Mouse (Mus musculus) forebrain, postnatal 0 days (tissue): ENCODE results near the gene Ccl25. TPM values are rescaled to one million over a fixed set of nuclear protein-coding genes. Genes with fewer than 3 reads are reported as not detected.
A peak's percentile ranks its signal among the peaks of the same experiment; 100 is the strongest.

ENCODE experiments used
- ATAC-seq: fragments of 200-750 bp; cut with Nextera tagmentation; 2 replicates; pipeline ENCODE4 v1.8.0; 2017; ENCODE audit warnings: mild to moderate bottlenecking, moderate library complexity
- DNase-seq: peaks from one replicate; pipeline ENCODE4 v3.0.0-alpha.2; 2015
- H3K27ac ChIP-seq: fragments of 300-500 bp; sonication (generic); 2 replicates; pipeline ENCODE4 v1.5.1; 2014; ENCODE audit warnings: low read depth, mild to moderate bottlenecking, antibody characterized with exemption, low read length, moderate library complexity, mixed read lengths
- H3K27me3 ChIP-seq: fragments of 300-500 bp; sonication (generic); 2 replicates; pipeline ENCODE4 v1.6.1; 2014; ENCODE audit warnings: mild to moderate bottlenecking, low read length, mixed read lengths; ENCODE audit not compliant: insufficient read depth
- H3K36me3 ChIP-seq: fragments of 300-500 bp; sonication (generic); 2 replicates; pipeline ENCODE4 v1.6.1; 2014; ENCODE audit warnings: mild to moderate bottlenecking, moderate library complexity; ENCODE audit not compliant: insufficient read depth
- H3K4me1 ChIP-seq: fragments of 300-500 bp; sonication (generic); 2 replicates; pipeline ENCODE4 v1.6.1; 2014; ENCODE audit warnings: antibody characterized with exemption; ENCODE audit not compliant: insufficient read depth
- H3K4me2 ChIP-seq: fragments of 300-500 bp; sonication (generic); 2 replicates; pipeline ENCODE4 v1.6.1; 2014; ENCODE audit warnings: low read depth, mild to moderate bottlenecking, moderate library complexity
- H3K4me3 ChIP-seq: fragments of 300-500 bp; sonication (generic); 2 replicates; pipeline ENCODE4 v1.5.1; 2014; ENCODE audit warnings: low read depth, low read length, mixed read lengths
- H3K9ac ChIP-seq: fragments of 300-500 bp; sonication (generic); 2 replicates; pipeline ENCODE4 v1.6.1; 2014; ENCODE audit warnings: mild to moderate bottlenecking
- H3K9me3 ChIP-seq: fragments of 300-500 bp; sonication (generic); 2 replicates; pipeline ENCODE4 v1.6.1; 2016; ENCODE audit warnings: low read length
- CTCF ChIP-seq: sonication (generic); IDR thresholded peaks from 2 replicates; pipeline ENCODE4 v1.5.1; 2016; ENCODE audit warnings: antibody characterized with exemption, control low read depth, low read depth
- WGBS: fragments of 180-500 bp; shearing (Covaris S2); extraction: QIAGEN DNeasy Blood & Tissue Kit; methylation state at CpG from one replicate; pipeline ENCODE4 v1.1.7; 2014; 5-methylcytosine and 5-hydroxymethylcytosine counted together
- polyA plus RNA-seq: library from polyadenylated mRNA; unstranded; fragments of >200 nt; fragmentation: Nextera tagmentation; extraction: Ambion mirVana; gene quantifications from 2 replicates; pipeline ENCODE4 v1.2.1, GENCODE M21; 2015
- total RNA-seq: library from RNA; depleted of rRNA; stranded (reverse); fragments of >200 nt; gene quantifications from 2 replicates; pipeline ENCODE4 v1.2.3, GENCODE M21; 2014; rRNA removed

The Ccl25 gene
- 9.9 and 11.8 TPM in 2 replicates for total RNA-seq
- polyA plus RNA-seq: 18.4 and 19.2 TPM in 2 replicates

DNA sequence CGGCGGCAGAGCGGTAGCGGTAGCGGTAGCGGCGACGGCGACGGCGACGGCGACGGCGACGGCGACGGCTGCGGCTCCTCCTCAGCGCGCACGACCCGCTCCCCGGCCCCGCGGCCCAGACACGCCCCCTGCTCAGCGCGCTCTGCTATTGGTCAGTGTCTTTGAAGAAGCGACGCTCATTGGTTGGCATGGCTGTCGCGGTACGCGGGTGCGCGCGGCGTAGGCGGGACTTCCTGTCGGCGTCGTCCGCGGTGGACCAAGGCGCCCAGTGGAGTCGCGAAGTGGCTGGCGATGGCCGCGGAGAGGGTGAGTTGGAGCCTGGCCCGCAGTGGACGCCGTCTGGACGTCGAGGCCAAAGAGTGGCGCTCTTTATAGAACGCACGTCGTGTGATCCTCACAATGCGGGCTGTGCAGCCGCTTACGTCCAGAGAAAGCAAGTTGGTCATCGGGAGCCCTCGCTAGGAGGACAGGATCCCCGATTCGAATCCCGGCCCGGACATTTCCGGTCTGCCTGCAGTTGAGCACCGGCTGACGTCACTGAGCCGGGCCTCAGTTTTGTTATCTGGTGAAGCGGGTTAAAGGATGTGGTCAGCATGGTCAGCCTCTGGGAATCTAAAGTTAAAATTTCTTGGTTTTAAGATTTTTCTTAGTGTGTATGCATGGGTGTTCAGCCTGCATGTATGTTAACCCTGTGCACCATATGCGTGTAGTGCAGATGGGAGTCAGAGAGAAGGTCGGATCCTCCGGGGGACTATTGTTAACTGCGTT lies at the start of gene Ccl25, which contains the start of gene Elavl1:
Gene Ccl25, plus strand, starts transcription at position 228 of the 768 bp plus-strand sequence.
Gene Elavl1, minus strand, starts transcription at position 431 of the 768 bp plus-strand sequence.
- H3K36me3 ChIP-seq: peaks cover 24% of the 10 kb centered on the region
- peak; percentile 99 for DNase-seq
- WGBS: 7% methylated on average over 77 of the region's 78 CpGs
- peaks cover 18% of the 10 kb centered on the region for H3K4me1 ChIP-seq
- peak within 1 kb of the TSS; percentile 76 for H3K4me2 ChIP-seq
- peak; percentile 99 for ATAC-seq
- peak within 1 kb of the TSS; percentile 75 for H3K4me3 ChIP-seq
- no peaks in the 10 kb centered on the region for H3K9me3 ChIP-seq
- 0 out of 2 replicates have a peak, but pooled peaks have one; percentile 10 for TF ChIP-seq CTCF
- peak within 1 kb of the TSS; percentile 88 for H3K9ac ChIP-seq
- no peaks in the 10 kb centered on the region for H3K27me3 ChIP-seq
- peak within 1 kb of the TSS; percentile 92 for H3K27ac ChIP-seq

DNA sequence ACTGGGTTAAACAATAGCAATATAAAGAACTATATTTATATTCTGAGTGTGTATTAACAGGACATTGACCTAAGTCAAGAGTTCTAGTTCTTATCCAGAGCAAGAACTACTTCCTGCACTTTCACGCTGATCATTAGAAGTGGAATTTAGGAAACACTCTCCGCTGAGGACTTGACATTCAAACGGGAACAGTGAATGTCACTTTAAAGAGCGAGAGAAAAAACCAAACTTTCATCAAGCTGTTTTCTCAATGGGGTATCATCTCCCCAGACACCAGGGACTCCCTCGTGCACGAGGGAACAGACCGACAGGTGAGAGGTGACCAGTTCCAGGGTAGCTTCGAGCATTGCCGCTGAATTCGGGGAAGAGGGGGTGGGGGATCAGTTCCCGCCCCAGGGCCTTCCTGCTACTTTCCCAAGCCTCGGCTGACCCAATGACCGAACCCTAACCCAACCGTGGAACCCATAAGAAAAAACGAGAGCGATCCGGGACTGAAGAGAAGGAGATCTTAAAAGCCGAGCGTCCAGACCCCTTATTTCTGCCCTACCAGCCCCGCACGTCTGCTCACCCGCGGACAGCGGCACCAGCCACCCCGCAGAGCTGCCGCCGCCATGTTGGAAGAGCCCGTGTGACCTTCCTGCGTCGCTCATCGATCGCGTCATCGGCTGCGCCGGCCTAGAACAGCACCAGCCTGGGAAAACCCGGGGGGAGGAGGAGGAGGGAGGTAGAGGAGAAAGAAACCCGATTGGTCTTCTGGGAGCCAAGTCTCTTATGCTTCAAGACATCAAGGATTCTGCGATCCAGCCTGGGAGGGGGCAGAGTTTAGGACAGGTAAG lies 49.5 kb upstream of the Ccl25 start, which contains the start of gene Timm44:
Gene Timm44, minus strand, starts transcription at position 639 of the 836 bp plus-strand sequence.
- peak within 1 kb of the TSS; percentile 77 for H3K9ac ChIP-seq
- DNase-seq (peak; percentile 98), ATAC-seq (peak; percentile 99)
- H3K27me3 ChIP-seq: no peaks in the 10 kb centered on the region
- peak within 1 kb of the TSS; percentile 74 for H3K4me2 ChIP-seq
- peaks cover 17% of the 10 kb centered on the region; the same call in 1 of the 2 replicates for H3K36me3 ChIP-seq
- no peaks in the 10 kb centered on the region for H3K9me3 ChIP-seq
- no peak for TF ChIP-seq CTCF
- 1% methylated on average over 39 of the region's 39 CpGs for WGBS
- H3K4me3 ChIP-seq: peak within 1 kb of the TSS; percentile 77
- H3K4me1 ChIP-seq: peaks cover 7% of the 10 kb centered on the region; the same call in 1 of the 2 replicates
- peak within 1 kb of the TSS; percentile 80 for H3K27ac ChIP-seq

DNA sequence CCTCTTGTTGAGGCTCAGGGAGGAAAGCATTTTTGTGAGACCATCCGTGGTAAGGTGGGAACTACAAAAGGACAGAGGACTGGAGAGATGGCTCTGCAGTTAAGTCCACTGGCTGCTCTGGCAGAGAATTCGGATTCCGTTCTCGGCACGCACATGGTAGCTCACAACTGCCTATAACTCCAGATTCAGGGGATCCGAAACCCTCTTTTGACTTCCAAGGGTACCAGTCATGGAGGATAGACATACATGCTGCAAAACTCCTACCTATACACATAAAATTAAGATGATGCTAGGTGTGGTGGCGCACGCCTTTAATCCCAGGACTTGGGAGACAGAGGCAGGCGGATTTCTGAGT lies 48.9 kb upstream of the Ccl25 start:
- Histone ChIP-seq H3K9me3 (no peaks in the 10 kb centered on the region), H3K27ac (peak overlapping the region; percentile 80), H3K4me3 (peak overlapping the region; percentile 77), H3K27me3 (no peaks in the 10 kb centered on the region), H3K4me2 (peak overlapping the region; percentile 74), H3K4me1 (peaks cover 7% of the 10 kb centered on the region; the same call in 1 of the 2 replicates), H3K36me3 (peaks cover 17% of the 10 kb centered on the region; the same call in 1 of the 2 replicates), H3K9ac (peak overlapping the region; percentile 77)
- DNase-seq (no peak), ATAC-seq (peak; percentile 61)
- TF ChIP-seq CTCF: no peak
- 23% methylated on average over 9 of the region's 9 CpGs for WGBS

DNA sequence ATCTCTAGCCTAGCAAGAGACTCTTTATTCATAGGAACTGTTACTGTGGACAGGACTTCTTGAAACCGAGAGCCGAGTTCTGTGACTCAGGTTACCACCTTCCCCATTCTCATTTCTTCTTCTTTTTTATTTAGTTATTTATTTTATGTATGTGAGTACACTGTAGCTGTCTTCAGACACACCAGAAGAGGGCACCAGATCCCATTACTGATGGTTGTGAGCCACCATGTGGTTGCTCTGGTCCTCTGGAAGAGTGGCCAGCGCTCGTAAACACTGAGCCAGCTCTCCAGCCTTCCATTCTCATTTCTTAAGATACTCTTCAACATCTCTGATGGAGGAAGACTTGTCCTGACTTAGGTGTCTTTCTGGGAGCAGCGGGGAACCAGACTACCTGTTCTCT lies 32.3 kb upstream of the Ccl25 start:
- DNase-seq (no peak), ATAC-seq (peak; percentile 26; the same call in 1 of the 2 replicates)
- no peaks in the 10 kb centered on the region for H3K4me1 ChIP-seq
- H3K27me3 ChIP-seq: no peaks in the 10 kb centered on the region
- H3K9ac ChIP-seq: no peak overlapping the region
- H3K9me3 ChIP-seq: no peaks in the 10 kb centered on the region
- peaks cover 66% of the 10 kb centered on the region for H3K36me3 ChIP-seq
- 89% methylated on average over 5 of the region's 5 CpGs for WGBS
- H3K4me2 ChIP-seq: no peak overlapping the region
- H3K27ac ChIP-seq: no peak overlapping the region
- no peak overlapping the region for H3K4me3 ChIP-seq
- peak; percentile 39 for TF ChIP-seq CTCF

DNA sequence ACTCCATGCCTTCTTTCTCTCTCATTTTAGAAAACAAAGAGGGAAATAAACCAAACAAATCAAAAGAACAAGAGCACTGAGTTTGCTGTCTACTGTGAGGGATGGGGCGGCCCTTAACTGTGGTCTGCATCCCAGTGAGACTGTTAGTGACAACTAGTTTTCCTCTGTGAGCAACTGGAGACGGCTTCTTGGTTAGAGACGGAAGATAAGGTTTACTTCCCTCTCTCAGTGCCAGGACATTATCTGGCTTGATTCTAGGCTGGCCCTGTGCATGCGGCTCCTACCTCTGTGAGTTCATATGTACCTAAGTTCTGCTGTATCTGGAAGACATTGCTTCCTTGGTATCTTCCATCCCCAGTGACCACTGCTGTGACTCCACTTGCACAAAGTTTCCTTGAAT lies 27.2 kb upstream of the Ccl25 start:
- H3K4me2 ChIP-seq: no peak overlapping the region
- no peak overlapping the region for H3K9ac ChIP-seq
- TF ChIP-seq CTCF: no peak
- H3K27ac ChIP-seq: no peak overlapping the region
- H3K27me3 ChIP-seq: no peaks in the 10 kb centered on the region
- H3K4me1 ChIP-seq: no peaks in the 10 kb centered on the region
- 86% methylated on average over 4 of the region's 4 CpGs for WGBS
- DNase-seq (no peak), ATAC-seq (no peak)
- H3K9me3 ChIP-seq: no peaks in the 10 kb centered on the region
- no peak overlapping the region for H3K4me3 ChIP-seq
- H3K36me3 ChIP-seq: peaks cover 72% of the 10 kb centered on the region

DNA sequence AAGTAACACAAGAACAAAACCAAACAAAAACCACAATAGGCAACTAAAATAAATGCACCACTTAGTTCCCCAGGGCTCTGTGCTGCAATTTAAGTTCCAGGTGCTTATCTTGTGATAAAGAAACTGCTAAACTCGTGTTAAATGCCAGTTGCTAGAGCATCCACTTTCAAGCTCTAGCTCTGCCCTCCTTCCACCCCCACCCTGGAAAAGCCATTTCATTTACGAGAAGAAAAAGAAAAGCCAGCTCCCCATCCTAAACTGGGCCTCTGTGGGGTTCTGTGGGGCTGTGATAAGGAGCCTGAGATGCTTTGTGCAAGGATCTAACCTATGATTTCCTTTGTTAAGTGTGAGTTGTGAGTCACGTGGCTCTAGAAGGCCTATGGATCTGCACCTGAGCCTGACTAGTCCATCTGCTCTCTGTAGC lies 20.9 kb upstream of the Ccl25 start:
- DNase-seq: no peak
- Histone ChIP-seq H3K4me3 (no peak overlapping the region), H3K4me1 (no peaks in the 10 kb centered on the region), H3K9me3 (no peaks in the 10 kb centered on the region), H3K27me3 (no peaks in the 10 kb centered on the region), H3K36me3 (peaks cover 67% of the 10 kb centered on the region), H3K4me2 (no peak overlapping the region), H3K9ac (no peak overlapping the region), H3K27ac (no peak overlapping the region)
- no peak for TF ChIP-seq CTCF
- ATAC-seq: no peak
- WGBS: 84% methylated on average over 3 of the region's 3 CpGs

DNA sequence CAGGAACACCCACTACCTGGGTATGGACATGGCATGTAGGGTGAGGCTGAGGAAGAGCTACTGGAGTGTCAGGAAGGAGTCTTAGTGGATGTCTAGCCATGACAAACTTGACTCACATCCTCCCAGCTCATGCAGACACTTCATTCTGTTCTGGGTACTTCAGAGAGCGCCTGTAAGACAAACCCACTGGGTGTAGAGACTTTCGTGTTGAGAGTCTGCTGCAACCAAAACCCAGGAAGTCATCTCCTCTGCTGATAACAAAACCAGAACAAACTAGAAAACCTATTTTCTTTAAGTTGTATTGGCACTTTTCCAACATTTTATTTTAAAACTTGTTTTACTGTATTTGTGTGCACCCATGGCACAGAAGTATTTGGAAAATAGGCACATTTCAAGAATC lies 19.2 kb upstream of the Ccl25 start:
- Histone ChIP-seq H3K4me1 (no peaks in the 10 kb centered on the region), H3K27ac (no peak overlapping the region), H3K36me3 (peaks cover 74% of the 10 kb centered on the region), H3K4me3 (no peak overlapping the region), H3K9me3 (no peaks in the 10 kb centered on the region), H3K9ac (no peak overlapping the region), H3K4me2 (no peak overlapping the region), H3K27me3 (no peaks in the 10 kb centered on the region)
- ATAC-seq (no peak), DNase-seq (no peak)
- WGBS: 85% methylated on average over 2 of the region's 2 CpGs
- TF ChIP-seq CTCF: no peak
